Mouse (Mus musculus) mouse embryonic stem cell (cell line): ENCODE results near the gene Slc17a2.
"Not testable (repeated sequence)": the region's sequence is repeated elsewhere in the genome, so short reads cannot be mapped to it uniquely, and the experiment has no call there.

ENCODE experiments used
- in situ Hi-C, 2 experiments: fragments of 300-500 bp; cut with MboI; formaldehyde crosslinking; loops; 1 replicate in 1 of 2; 3 replicates in 1 of 2; pipeline ENCODE4 v1.14.3; 2019 to 2020; ENCODE audit warnings: low sequenced_read_pairs in 2 of 2, low pct_unique_long_range_greater_than_20kb in 1 of 2, mixed read lengths in 1 of 2; ENCODE audit not compliant: unreplicated experiment in 1 of 2

The Slc17a2 gene

GRCm38 (mm10) chr13:23806422-23807052, at the start of gene Slc17a2:
Gene Slc17a2 (plus strand): TSS chr13:23806993.
- in situ Hi-C loops, result no loop called here

- in situ Hi-C loops, result no loop called here
Observed at GRCm38 (mm10) chr13:23757211-23757773, 49.5 kb upstream of the Slc17a2 start.

- in situ Hi-C loops, result no loop called here
Observed at GRCm38 (mm10) chr13:23757921-23758320, 48.9 kb upstream of the Slc17a2 start.

- in situ Hi-C loops, result no loop called here
Observed at GRCm38 (mm10) chr13:23759251-23759771, 47.5 kb upstream of the Slc17a2 start.

GRCm38 (mm10) chr13:23759916-23760239, 46.9 kb upstream of the Slc17a2 start:
- in situ Hi-C loops, result no loop called here

GRCm38 (mm10) chr13:23760240-23760971, 46.4 kb upstream of the Slc17a2 start:
- in situ Hi-C loops, result no loop called here

- in situ Hi-C loops, result no loop called here
Observed at GRCm38 (mm10) chr13:23760972-23761864, 45.6 kb upstream of the Slc17a2 start, which contains the start of gene Hist1h4a. Gene Hist1h4a (minus strand): TSS chr13:23761230.

GRCm38 (mm10) chr13:23761871-23762821, 44.6 kb upstream of the Slc17a2 start, which contains the start of gene Hist1h3a:
Gene Hist1h3a (minus strand): TSS chr13:23762386.
- in situ Hi-C loops, result not testable (repeated sequence)

GRCm38 (mm10) chr13:23763242-23763585, 43.6 kb upstream of the Slc17a2 start:
- in situ Hi-C loops, result no loop called here

- in situ Hi-C loops, result no loop called here
Observed at GRCm38 (mm10) chr13:23763586-23764323, 43.0 kb upstream of the Slc17a2 start, which contains the start of gene Hist1h1a. Gene Hist1h1a (plus strand): TSS chr13:23763666.

- in situ Hi-C loops, result no loop called here
Observed at GRCm38 (mm10) chr13:23764324-23765171, 42.2 kb upstream of the Slc17a2 start.

- in situ Hi-C loops, result no loop called here
Observed at GRCm38 (mm10) chr13:23765172-23765513, 41.6 kb upstream of the Slc17a2 start.

- in situ Hi-C loops, result no loop called here
Observed at GRCm38 (mm10) chr13:23766772-23767171, 40.0 kb upstream of the Slc17a2 start.

GRCm38 (mm10) chr13:23768834-23769397, 37.9 kb upstream of the Slc17a2 start:
- in situ Hi-C loops, result no loop called here

GRCm38 (mm10) chr13:23769613-23770012, 37.2 kb upstream of the Slc17a2 start, which contains the start of gene Trim38:
Gene Trim38 (plus strand): TSS chr13:23769913.
- in situ Hi-C loops, result not testable (repeated sequence)
